Mouse (Mus musculus) urinary bladder, adult 18-20 months (tissue): Measurements from ENCODE around the gene Cdh4.

Experiments
- DNase-seq, 2 experiments: peaks; one replicate each; pipeline ENCODE4 v3.0.0; 2022; ENCODE audit warnings: low spot score in 2 of 2, mixed read lengths in 2 of 2

The Cdh4 gene

DNA sequence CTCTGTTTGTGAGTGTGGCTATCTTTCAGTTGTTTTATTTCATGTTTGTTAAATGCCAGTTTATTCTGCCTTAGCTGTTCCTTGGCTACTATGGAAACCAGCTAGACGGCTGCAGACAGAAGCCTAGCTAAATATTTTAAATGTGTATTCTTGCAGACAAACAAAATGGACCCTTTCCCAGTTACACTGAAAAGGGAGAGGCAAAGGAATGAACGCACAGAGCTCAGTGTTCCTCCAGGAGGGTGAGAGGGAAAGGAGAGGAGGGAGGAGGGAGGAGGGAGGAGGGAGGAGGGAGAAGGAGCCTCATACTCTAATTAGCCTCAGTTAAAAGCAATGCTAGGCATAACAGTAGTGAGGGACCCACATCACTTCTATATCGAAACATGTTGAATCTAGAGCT lies 348.5 kb downstream of the Cdh4 start:
- DNase-seq = no peak

DNA sequence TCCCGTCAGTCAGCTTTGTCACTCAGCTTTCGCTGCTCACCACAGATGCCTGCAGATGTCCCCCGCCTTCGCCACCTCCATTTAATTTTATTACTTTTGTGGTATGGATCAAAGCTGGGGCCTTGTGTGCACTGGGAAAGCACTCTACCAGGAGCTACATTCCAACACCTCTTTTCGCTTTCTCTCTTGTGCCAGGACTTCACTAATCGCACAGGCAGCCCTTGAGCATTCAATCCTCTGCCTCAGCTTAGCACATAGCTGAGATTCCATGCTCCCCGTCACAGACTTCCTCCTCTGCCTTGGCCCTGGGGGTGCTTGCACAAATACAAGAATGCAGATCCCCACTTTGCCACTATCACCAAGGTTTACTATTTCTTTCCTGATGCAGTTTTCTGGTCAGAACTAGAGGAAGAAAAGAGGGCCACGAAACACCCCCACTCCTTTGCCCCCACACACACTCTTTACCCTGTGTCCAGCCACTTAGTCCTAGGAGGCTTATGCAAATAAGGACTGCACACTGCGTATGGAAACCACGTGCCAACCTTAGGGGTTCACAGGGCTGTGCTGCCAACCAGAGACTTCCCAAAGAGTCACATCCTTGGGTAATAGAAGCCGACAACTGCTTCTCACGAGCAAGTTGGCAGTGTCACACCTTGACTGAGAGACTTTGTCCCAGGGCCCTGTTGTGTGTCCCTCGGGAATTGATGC lies 350.3 kb downstream of the Cdh4 start:
- no peak for DNase-seq

GRCm38 (mm10) chr2:179794354-179794753 lies 352.1 kb downstream of the Cdh4 start:
- DNase-seq = no peak

GRCm38 (mm10) chr2:179795452-179795851 lies 353.2 kb downstream of the Cdh4 start:
- no peak for DNase-seq

GRCm38 (mm10) chr2:179799906-179800532 lies 357.8 kb downstream of the Cdh4 start:
- DNase-seq = no peak

GRCm38 (mm10) chr2:179801042-179801441 lies 358.8 kb downstream of the Cdh4 start:
- DNase-seq = no peak

- DNase-seq = no peak
Measured at GRCm38 (mm10) chr2:179802411-179802810, 360.2 kb downstream of the Cdh4 start.

- no peak for DNase-seq
Measured at GRCm38 (mm10) chr2:179811086-179811485, 368.9 kb downstream of the Cdh4 start.

- DNase-seq = no peak
Measured at GRCm38 (mm10) chr2:179813035-179813827, 371.0 kb downstream of the Cdh4 start.

GRCm38 (mm10) chr2:179824776-179825326 lies 382.6 kb downstream of the Cdh4 start:
- DNase-seq = no peak

GRCm38 (mm10) chr2:179828968-179829367 lies 386.7 kb downstream of the Cdh4 start:
- no peak for DNase-seq

GRCm38 (mm10) chr2:179829972-179830371 lies 387.7 kb downstream of the Cdh4 start:
- peak in 1 of 2 experiments; percentile 7 for DNase-seq

DNA sequence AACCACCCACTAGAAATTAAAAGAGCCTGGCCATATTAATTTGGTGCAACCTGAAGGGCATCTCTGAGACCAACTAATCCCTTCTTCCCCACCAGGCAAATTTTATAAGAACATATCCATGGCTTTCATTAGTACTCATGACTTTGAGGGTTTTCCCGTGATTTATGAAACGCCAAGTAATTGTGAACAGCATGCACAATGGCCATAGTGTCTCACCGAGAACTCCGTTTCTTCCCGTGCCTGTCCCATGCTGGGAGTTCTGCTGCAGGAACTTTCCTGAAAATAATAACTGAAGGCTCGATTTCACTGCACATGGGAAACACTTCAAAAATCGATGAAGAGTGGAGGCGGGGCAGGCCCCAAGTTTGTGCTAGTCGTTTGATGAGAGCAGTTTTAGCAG lies 392.7 kb downstream of the Cdh4 start:
- DNase-seq = no peak

GRCm38 (mm10) chr2:179835570-179835969 lies 393.3 kb downstream of the Cdh4 start:
- no peak for DNase-seq

GRCm38 (mm10) chr2:179837186-179837585 lies 395.0 kb downstream of the Cdh4 start:
- no peak for DNase-seq

- DNase-seq = no peak
Measured at GRCm38 (mm10) chr2:179838036-179838435, 395.8 kb downstream of the Cdh4 start.

GRCm38 (mm10) chr2:179842610-179843389 lies 400.6 kb downstream of the Cdh4 start:
- no peak for DNase-seq

GRCm38 (mm10) chr2:179849732-179850131 lies 407.5 kb downstream of the Cdh4 start:
- DNase-seq = no peak

- DNase-seq = no peak
Measured at GRCm38 (mm10) chr2:179852169-179852568, 409.9 kb downstream of the Cdh4 start.

- DNase-seq = no peak
Measured at GRCm38 (mm10) chr2:179852862-179853261, 410.6 kb downstream of the Cdh4 start.

DNA sequence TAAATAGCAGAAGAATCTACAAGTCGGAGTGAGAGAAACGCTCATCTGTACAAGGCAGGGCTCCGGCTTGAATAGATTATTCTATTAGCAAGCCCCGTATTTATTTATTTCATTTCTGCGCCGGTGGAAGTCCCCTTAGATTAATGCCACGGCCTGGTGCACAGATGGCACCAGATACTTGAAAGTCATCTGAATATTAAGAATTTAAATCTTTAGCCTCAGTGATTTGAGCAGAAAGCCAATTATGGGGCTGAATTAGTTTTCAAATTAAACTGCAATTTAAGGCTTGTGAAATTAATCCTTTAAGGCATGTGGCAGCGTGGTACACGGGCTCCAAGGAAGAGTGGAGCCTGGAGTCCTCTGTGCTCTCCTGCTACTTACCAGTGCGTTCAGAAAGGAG lies 411.7 kb downstream of the Cdh4 start:
- no peak for DNase-seq

DNA sequence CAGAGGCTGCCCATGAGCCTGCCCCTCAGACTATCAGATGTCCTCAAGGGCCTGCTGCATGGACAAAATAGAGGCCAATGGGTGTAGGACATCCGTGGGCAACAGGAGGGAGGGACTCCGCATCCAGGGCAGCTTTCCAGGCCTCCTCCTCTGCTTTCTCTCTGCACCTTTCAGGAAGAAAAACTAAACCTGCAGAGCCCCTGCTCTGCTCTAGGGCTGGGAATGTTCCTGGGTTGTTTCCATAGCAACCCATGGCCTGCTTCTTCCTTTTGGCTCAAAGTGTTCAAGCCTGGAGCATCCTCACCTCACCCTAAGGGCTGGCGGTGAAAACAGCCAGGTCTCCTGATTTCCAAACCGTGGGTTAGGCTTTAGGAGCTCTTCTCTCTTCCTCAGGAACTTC lies 414.9 kb downstream of the Cdh4 start:
- DNase-seq = no peak
